Mouse (Mus musculus): ENCODE results near the gene Dbp.
"Not testable (repeated sequence)": the region's sequence is repeated elsewhere in the genome, so short reads cannot be mapped to it uniquely, and the experiment has no call there.

Dbp gene

GRCm38 (mm10) chr7:45704730-45705442, at the start of gene Dbp:
TSS of gene Dbp (plus strand) at chr7:45705088.
- DNase-seq = peak; percentile 100

- DNase-seq = no peak
These were observed 44.0 kb upstream of the Dbp start for GRCm38 (mm10) chr7:45660746-45661478.

- not testable (repeated sequence) for DNase-seq
These were observed 43.2 kb upstream of the Dbp start for GRCm38 (mm10) chr7:45661702-45662101.

- no peak for DNase-seq
These were observed 39.4 kb upstream of the Dbp start for GRCm38 (mm10) chr7:45665303-45666138.

- no peak for DNase-seq
These were observed 38.7 kb upstream of the Dbp start, which contains the start of gene Fut2 for GRCm38 (mm10) chr7:45666161-45666560. TSS of gene Fut2 (minus strand) at chr7:45666394.

- no peak for DNase-seq
These were observed 37.1 kb upstream of the Dbp start for GRCm38 (mm10) chr7:45667761-45668160.

GRCm38 (mm10) chr7:45668921-45669320, 36.0 kb upstream of the Dbp start:
- DNase-seq = no peak

GRCm38 (mm10) chr7:45677627-45678295, 27.1 kb upstream of the Dbp start:
- no peak for DNase-seq

GRCm38 (mm10) chr7:45678513-45678912, 26.4 kb upstream of the Dbp start:
- DNase-seq = no peak

GRCm38 (mm10) chr7:45679966-45680621, 24.8 kb upstream of the Dbp start:
- peak; percentile 62 for DNase-seq

- DNase-seq = no peak
These were observed 23.7 kb upstream of the Dbp start for GRCm38 (mm10) chr7:45681046-45681736.

- DNase-seq = peak; percentile 91
These were observed 22.5 kb upstream of the Dbp start for GRCm38 (mm10) chr7:45682144-45683126.

GRCm38 (mm10) chr7:45683396-45684050, 21.4 kb upstream of the Dbp start, which contains the start of gene Ntn5:
TSS of gene Ntn5 (plus strand) at chr7:45684022.
- no peak for DNase-seq

- no peak for DNase-seq
These were observed 19.1 kb upstream of the Dbp start for GRCm38 (mm10) chr7:45685811-45686210.

- no peak for DNase-seq
These were observed 18.0 kb upstream of the Dbp start for GRCm38 (mm10) chr7:45686841-45687240.

- no peak for DNase-seq
These were observed 15.8 kb upstream of the Dbp start for GRCm38 (mm10) chr7:45689099-45689498.

- DNase-seq = no peak
These were observed 15.1 kb upstream of the Dbp start for GRCm38 (mm10) chr7:45689800-45690199.

GRCm38 (mm10) chr7:45692364-45692763, 12.5 kb upstream of the Dbp start:
- DNase-seq = no peak

GRCm38 (mm10) chr7:45693921-45694591, 10.8 kb upstream of the Dbp start, which contains the start of gene Sec1:
TSS of gene Sec1 (minus strand) at chr7:45694402.
- no peak for DNase-seq
